Mouse (Mus musculus): Measurements from ENCODE around the gene Bcl11a. TPM values are rescaled to one million over a fixed set of nuclear protein-coding genes. Genes with fewer than 3 reads are reported as not detected.

The Bcl11a gene
- polyA plus RNA-seq (2012; rRNA removed), result 12.7 and 14.5 TPM in 2 replicates

DNA sequence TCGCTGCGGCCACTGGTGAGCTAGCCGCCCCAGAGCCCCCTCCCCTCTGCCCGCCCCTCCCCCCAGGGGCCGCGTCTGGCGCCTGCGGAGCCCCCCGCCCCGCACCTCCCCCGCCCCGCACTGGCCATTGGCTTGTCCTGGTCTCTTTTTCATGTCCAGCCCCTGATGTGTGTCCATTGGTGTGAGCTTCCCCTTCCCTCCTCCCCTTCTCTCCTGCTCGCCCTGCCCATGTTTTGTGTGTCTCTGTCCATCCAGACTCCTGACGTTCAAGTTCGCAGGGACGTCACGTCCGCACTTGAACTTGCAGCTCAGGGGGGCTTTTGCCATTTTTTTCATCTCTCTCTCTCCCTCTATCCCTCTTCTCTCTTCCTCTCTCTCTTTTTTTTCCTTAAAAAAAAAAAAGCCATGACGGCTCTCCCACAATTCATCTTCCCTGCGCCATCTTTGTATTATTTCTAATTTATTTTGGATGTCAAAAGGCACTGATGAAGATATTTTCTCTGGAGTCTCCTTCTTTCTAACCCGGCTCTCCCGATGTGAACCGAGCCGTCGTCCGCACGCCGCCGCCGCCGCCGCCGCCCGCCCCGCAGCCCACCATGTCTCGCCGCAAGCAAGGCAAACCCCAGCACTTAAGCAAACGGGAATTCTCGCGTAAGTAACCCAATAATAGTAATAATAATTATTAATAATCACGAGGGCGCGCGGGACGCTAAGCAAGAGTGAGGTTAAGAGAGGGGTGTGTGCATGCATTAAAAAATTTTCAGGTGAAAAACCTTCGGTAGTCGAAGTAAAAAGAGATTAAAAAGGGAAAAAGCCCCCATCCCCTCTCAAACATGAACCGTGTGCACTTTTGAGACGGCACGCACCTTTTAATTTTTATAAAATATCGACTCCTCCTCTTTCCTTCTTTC, at the start of gene Bcl11a:
Bcl11a (plus strand) TSS at position 262 of the 911 bp plus-strand sequence.

DNA sequence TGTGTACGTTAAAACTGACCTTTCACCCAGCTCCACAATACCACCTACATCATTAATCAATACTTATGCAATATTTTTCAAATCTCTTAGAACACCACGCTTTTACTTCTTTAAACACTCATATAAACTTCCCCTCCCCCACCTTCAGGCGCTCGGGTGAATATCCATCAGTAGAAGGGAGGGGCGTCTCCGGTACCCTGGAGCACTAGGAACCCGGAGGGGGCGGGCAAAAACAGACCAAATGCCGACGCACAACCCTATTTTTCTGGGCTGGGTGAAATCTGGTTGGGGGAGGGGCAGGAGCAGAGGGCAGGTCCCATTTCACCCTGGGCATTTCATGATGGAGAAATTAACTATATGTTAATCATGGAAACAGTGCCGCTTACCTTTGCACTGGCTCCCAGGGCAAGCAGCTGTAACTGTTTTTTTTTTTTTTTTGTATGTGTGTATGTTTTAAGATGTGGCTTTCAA, 3.2 kb upstream of the Bcl11a start, which contains the start of gene A830031A19Rik:
A830031A19Rik (minus strand) TSS at position 421 of the 471 bp plus-strand sequence.

Other genes starting within 250 kb of the Bcl11a start
- 3.1 and 3.3 TPM in 2 replicates for gene Papolg, start 182.8 kb upstream of the Bcl11a start, polyA plus RNA-seq (2012; rRNA removed)
- gene A830031A19Rik, start 3.0 kb upstream of the Bcl11a start, polyA plus RNA-seq (2012; rRNA removed), result not detected in 2 replicates

Measured in liver, embryonic 14 days (tissue).